Mouse (Mus musculus) CH12.LX (cell line): ENCODE measurements around the gene Trim10. TPM values are rescaled to one million over a fixed set of nuclear protein-coding genes. Genes with fewer than 3 reads are reported as not detected.

Source experiments
- DNase-seq: peaks from one replicate; pipeline ENCODE4 v3.0.0-alpha.2; 2013; ENCODE audit errors: extremely low read depth
- H3K27ac ChIP-seq: 2 replicates; pipeline ENCODE4 v1.5.1; 2012; ENCODE audit warnings: low read depth, mild to moderate bottlenecking, control low read depth, moderate library complexity; ENCODE audit not compliant: insufficient read depth
- H3K27me3 ChIP-seq: replicated peaks from 2 replicates; pipeline ENCODE3; 2012; ENCODE audit warnings: inconsistent platforms
- H3K36me3 ChIP-seq, 2 experiments: replicated peaks in 1 of 2; 2 replicates each; pipeline versions ENCODE3 to v1.6.1; 2012; ENCODE audit warnings: inconsistent platforms in 1 of 2, low read length in 1 of 2, mild to moderate bottlenecking in 1 of 2, mixed read lengths in 1 of 2, moderate library complexity in 1 of 2; ENCODE audit not compliant: control insufficient read depth in 1 of 2, insufficient read depth in 1 of 2
- H3K4me1 ChIP-seq, 2 experiments: 2 replicates each; pipeline ENCODE4 v1.6.1; 2012; ENCODE audit warnings: inconsistent platforms in 1 of 2, moderate library complexity in 1 of 2; ENCODE audit not compliant: insufficient read depth in 2 of 2, control insufficient read depth in 1 of 2
- H3K4me2 ChIP-seq: 2 replicates; pipeline ENCODE4 v1.6.1; 2012; ENCODE audit warnings: low read depth, mild to moderate bottlenecking, control low read depth; ENCODE audit not compliant: poor library complexity, insufficient read depth, severe bottlenecking
- H3K4me3 ChIP-seq, 3 experiments: fragments of 150-350 bp in 1 of 3; sonication (generic) in 1 of 3; replicated peaks in 1 of 3; 2 replicates each; pipeline versions ENCODE3 to v1.5.1; 2011 to 2012; ENCODE audit warnings: low read depth in 2 of 3, low read length in 2 of 3, mild to moderate bottlenecking in 2 of 3, moderate library complexity in 2 of 3, control low read depth in 1 of 3, improper control_type of control experiment in 1 of 3, inconsistent platforms in 1 of 3, mixed read lengths in 1 of 3; ENCODE audit not compliant: poor library complexity in 1 of 3
- H3K79me2 ChIP-seq: replicated peaks from 2 replicates; pipeline ENCODE4 v1.6.1; 2012; ENCODE audit warnings: mild to moderate bottlenecking, moderate library complexity; ENCODE audit not compliant: control insufficient read depth, poor library complexity, insufficient read depth, severe bottlenecking; ENCODE audit errors: extremely low read depth
- H3K9ac ChIP-seq: 2 replicates; pipeline ENCODE4 v1.6.1; 2012; ENCODE audit warnings: low read depth, mild to moderate bottlenecking, control low read depth, moderate library complexity; ENCODE audit not compliant: insufficient read depth
- H3K9me3 ChIP-seq: replicated peaks from 2 replicates; pipeline ENCODE3; 2012; ENCODE audit warnings: low read length, inconsistent platforms, mixed read lengths
- CHD1 ChIP-seq: IDR thresholded peaks from 2 replicates; pipeline ENCODE4 v1.6.1; 2012; ENCODE audit warnings: low read depth, low read length, improper control_type of control experiment, inconsistent platforms
- CHD2 ChIP-seq: IDR thresholded peaks from 2 replicates; pipeline ENCODE4 v1.6.1; 2011; ENCODE audit warnings: low read length, improper control_type of control experiment
- CTCF ChIP-seq, 2 experiments: IDR thresholded peaks in 1 of 2; conservative IDR thresholded peaks in 1 of 2; 2 replicates each; pipeline ENCODE4 v1.5.1; 2011 to 2012; ENCODE audit warnings: low read depth in 2 of 2, low read length in 2 of 2, improper control_type of control experiment in 1 of 2, inconsistent platforms in 1 of 2, mild to moderate bottlenecking in 1 of 2, moderate library complexity in 1 of 2
- ELF1 ChIP-seq: IDR thresholded peaks from 2 replicates; pipeline ENCODE4 v1.6.1; 2014; ENCODE audit warnings: low read depth, mild to moderate bottlenecking, inconsistent platforms, low read length, improper control_type of control experiment
- EP300 ChIP-seq: IDR thresholded peaks from 2 replicates; pipeline ENCODE4 v1.6.1; 2011; ENCODE audit warnings: low read length, improper control_type of control experiment
- ETS1 ChIP-seq: conservative IDR thresholded peaks from 2 replicates; pipeline ENCODE4 v1.6.1; 2012; ENCODE audit warnings: low read depth, mild to moderate bottlenecking, inconsistent platforms, low read length, improper control_type of control experiment, moderate library complexity
- GABPA ChIP-seq: IDR thresholded peaks from 2 replicates; pipeline ENCODE4 v1.6.1; 2012; ENCODE audit warnings: low read depth, low read length, improper control_type of control experiment, inconsistent platforms; ENCODE audit not compliant: insufficient replicate concordance
- IRF4 ChIP-seq: IDR thresholded peaks from 2 replicates; pipeline ENCODE4 v1.6.1; 2014; ENCODE audit warnings: low read depth, mild to moderate bottlenecking, inconsistent platforms, low read length, improper control_type of control experiment
- JUN ChIP-seq: IDR thresholded peaks from 2 replicates; pipeline ENCODE4 v1.6.1; 2011; ENCODE audit warnings: low read depth, mild to moderate bottlenecking, low read length, improper control_type of control experiment, moderate library complexity; ENCODE audit not compliant: insufficient read depth
- MAX ChIP-seq: IDR thresholded peaks from 2 replicates; pipeline ENCODE4 v1.6.1; 2011; ENCODE audit warnings: low read length, improper control_type of control experiment
- MYC ChIP-seq: IDR thresholded peaks from 2 replicates; pipeline ENCODE4 v1.6.1; 2011; ENCODE audit warnings: low read depth, mild to moderate bottlenecking, improper control_type of control experiment, low read length
- NELFE ChIP-seq: IDR thresholded peaks from 2 replicates; pipeline ENCODE4 v1.6.1; 2011; ENCODE audit warnings: low read depth, low read length, improper control_type of control experiment
- NRF1 ChIP-seq: IDR thresholded peaks from 2 replicates; pipeline ENCODE4 v1.6.1; 2014; ENCODE audit warnings: low read depth, mild to moderate bottlenecking, inconsistent platforms, low read length, improper control_type of control experiment, moderate library complexity
- POLR2A ChIP-seq: IDR thresholded peaks from 2 replicates; pipeline ENCODE4 v1.6.1; 2011; ENCODE audit warnings: low read depth, mild to moderate bottlenecking, improper control_type of control experiment, low read length
- RAD21 ChIP-seq: IDR thresholded peaks from 2 replicates; pipeline ENCODE4 v1.6.1; 2011; ENCODE audit warnings: low read depth, mild to moderate bottlenecking, low read length, improper control_type of control experiment, moderate library complexity
- RCOR1 ChIP-seq: conservative IDR thresholded peaks from 2 replicates; pipeline ENCODE4 v1.6.1; 2012; ENCODE audit warnings: low read depth, mild to moderate bottlenecking, inconsistent platforms, low read length, improper control_type of control experiment
- SIN3A ChIP-seq: IDR thresholded peaks from 2 replicates; pipeline ENCODE4 v1.6.1; 2012; ENCODE audit warnings: low read length, improper control_type of control experiment, inconsistent platforms
- SMC3 ChIP-seq: IDR thresholded peaks from 2 replicates; pipeline ENCODE4 v1.6.1; 2011; ENCODE audit warnings: low read depth, low read length, improper control_type of control experiment
- TCF12 ChIP-seq: IDR thresholded peaks from 2 replicates; pipeline ENCODE4 v1.6.1; 2014; ENCODE audit warnings: low read depth, mild to moderate bottlenecking, inconsistent platforms, low read length, improper control_type of control experiment
- USF2 ChIP-seq: conservative IDR thresholded peaks from 2 replicates; pipeline ENCODE4 v1.6.1; 2011; ENCODE audit warnings: low read depth, low read length, improper control_type of control experiment
- dilution Hi-C: fragments of 300-500 bp; cut with MboI; formaldehyde crosslinking; loops from 2 replicates; pipeline ENCODE4 v1.14.3; 2020; ENCODE audit warnings: low sequenced_read_pairs; ENCODE audit not compliant: extremely low pct_unique_long_range_greater_than_20kb, extremely low pct_ligation_motif_present
- in situ Hi-C: fragments of 300-500 bp; cut with MboI; formaldehyde crosslinking; loops from 3 replicates; pipeline ENCODE4 v1.14.3; 2019; ENCODE audit warnings: low sequenced_read_pairs, low pct_ligation_motif_present, low pct_unique_long_range_greater_than_20kb, mixed read lengths
- polyA plus RNA-seq: library from polyadenylated mRNA; unstranded; fragments of >175 nt; gene quantifications from 2 replicates; pipeline ENCODE4 v1.2.1, GENCODE M21; 2012; ENCODE audit warnings: low read depth; ENCODE audit not compliant: insufficient read length
- total RNA-seq, 2 experiments: library from RNA; depleted of rRNA; stranded (reverse); fragments of 300-350 nt in 1 of 2; fragments of >200 nt in 1 of 2; gene quantifications; 2 replicates each; pipeline ENCODE4 v1.2.3; 2012 to 2014

Gene Trim10
- total and polyA plus RNA-seq, 3 experiments: not detected

- Histone ChIP-seq H3K9me3 (no peaks in the 10 kb centered on the region), H3K9ac (no peak overlapping the region), H3K4me1 (no peaks in the 10 kb centered on the region)
- DNase-seq: no peak
- dilution Hi-C loops: no loop called here
- TF ChIP-seq CHD1: no peak
- TF ChIP-seq RCOR1: no peak
- TF ChIP-seq RAD21: no peak
- TF ChIP-seq CTCF (conservative IDR thresholded peaks at IDR 0.05 in 1 of 2, IDR thresholded peaks at IDR 0.05 in 1 of 2; ENCODE audit: low read depth in 2 of 2, low read length in 2 of 2): no peak
- no peak for TF ChIP-seq ETS1
- no peak for TF ChIP-seq JUN
- TF ChIP-seq, all 38 proteins: peak for 0
- Histone ChIP-seq H3K36me3 (peaks cover 23 to 38% of the 10 kb centered on the region in 2 experiments), H3K4me2 (no peak overlapping the region), H3K4me3 (no peak overlapping the region), H3K27me3 (peaks cover 2% of the 10 kb centered on the region), H3K79me2 (no peaks in the 10 kb centered on the region), H3K27ac (no peak overlapping the region)
- in situ Hi-C loops: no loop called here
Measured at GRCm38 (mm10) chr17:36861680-36862079, 7.7 kb upstream of the Trim10 start.

GRCm38 (mm10) chr17:36866719-36867527 is 2.5 kb upstream of the Trim10 start, which contains the start of gene Trim15:
TSS of gene Trim15 (minus strand) at chr17:36867210.
- dilution Hi-C loops: no loop called here
- H3K36me3 ChIP-seq: no peaks in the 10 kb centered on the region

DNA sequence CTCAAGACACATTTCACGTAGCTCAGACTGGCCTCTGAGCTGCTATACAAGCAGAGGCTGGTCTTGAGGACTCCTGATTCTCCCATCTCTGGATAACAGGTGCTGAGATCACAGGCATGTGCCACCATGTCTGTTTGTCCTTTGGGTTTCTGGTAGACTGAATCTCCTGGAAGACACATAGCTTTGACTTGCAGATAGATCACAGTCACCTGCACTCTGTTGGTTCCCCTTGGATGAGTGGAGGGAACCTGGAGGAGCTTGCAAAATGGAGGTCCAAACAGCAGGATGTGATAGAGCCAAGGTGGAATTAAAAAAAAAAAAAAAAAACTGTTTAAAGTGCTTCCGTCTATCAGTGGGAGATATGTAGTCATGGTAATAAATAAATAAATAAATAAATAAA is 538 bp upstream of the Trim10 start:
- H3K36me3 ChIP-seq: no peaks in the 10 kb centered on the region
- no peak overlapping the region for H3K4me3 ChIP-seq
- in situ Hi-C loops (no loop called here), dilution Hi-C loops (no loop called here)
- H3K4me1 ChIP-seq: no peaks in the 10 kb centered on the region; a peak in 1 of 4 replicates
- H3K27me3 ChIP-seq: peaks cover 10% of the 10 kb centered on the region
- H3K9ac ChIP-seq: no peak overlapping the region
- H3K9me3 ChIP-seq: no peaks in the 10 kb centered on the region
- DNase-seq: no peak
- TF ChIP-seq NELFE (no peak), EP300 (no peak), NRF1 (no peak), MYC (no peak), RAD21 (no peak), SMC3 (no peak), GABPA (no peak), CHD2 (no peak), TCF12 (no peak)
- H3K27ac ChIP-seq: no peak overlapping the region
- H3K4me2 ChIP-seq: no peak overlapping the region
- H3K79me2 ChIP-seq: no peaks in the 10 kb centered on the region

More at GRCm38 (mm10) chr17:36866719-36867527, 2.5 kb upstream of the Trim10 start, which contains the start of gene Trim15:
- Histone ChIP-seq H3K27me3 (peaks cover 4% of the 10 kb centered on the region), H3K4me3 (peak within 1 kb of the TSS in 1 of 3 experiments; percentile 8), H3K27ac (no peak within 1 kb of the TSS), H3K9me3 (no peaks in the 10 kb centered on the region), H3K4me2 (peak within 1 kb of the TSS; percentile 22; the same call in 1 of the 2 replicates), H3K79me2 (no peaks in the 10 kb centered on the region), H3K9ac (no peak within 1 kb of the TSS), H3K4me1 (no peaks in the 10 kb centered on the region; a peak in 1 of 4 replicates)
- in situ Hi-C loops: no loop called here
- DNase-seq: no peak
- TF ChIP-seq JUN: no peak
- TF ChIP-seq MAX: no peak
- no peak for TF ChIP-seq ELF1
- no peak for TF ChIP-seq TCF12
- TF ChIP-seq RCOR1: no peak
- no peak for TF ChIP-seq IRF4
- TF ChIP-seq USF2: no peak
- TF ChIP-seq RAD21: no peak
- TF ChIP-seq POLR2A: no peak
- no peak for TF ChIP-seq CTCF (conservative IDR thresholded peaks at IDR 0.05 in 1 of 2, IDR thresholded peaks at IDR 0.05 in 1 of 2; ENCODE audit: low read depth in 2 of 2, low read length in 2 of 2)
- TF ChIP-seq EP300: no peak
- no peak for TF ChIP-seq SIN3A
